Mouse (Mus musculus): Measurements from ENCODE around the gene Vps35. TPM values are rescaled to one million over a fixed set of nuclear protein-coding genes. Genes with fewer than 3 reads are reported as not detected.
A peak's percentile ranks its signal among the peaks of the same experiment; 100 is the strongest.

Vps35 gene
- polyA plus RNA-seq, 1 experiment from 2014 or later: 103 TPM

GRCm38 (mm10) chr8:85311743-85312142, 12.1 kb upstream of the Vps35 start:
- H3K4me1 ChIP-seq (replicated peaks): no peaks in the 10 kb centered on the region
- peaks cover 23% of the 10 kb centered on the region for H3K36me3 ChIP-seq
- no peak overlapping the region for H3K9ac ChIP-seq
- no peak for ATAC-seq (replicated peaks; ENCODE audit: insufficient number of reproducible peaks, insufficient read depth, low FRiP score, low read depth)
- H3K27me3 ChIP-seq: no peaks in the 10 kb centered on the region
- no peaks in the 10 kb centered on the region for H3K9me3 ChIP-seq (replicated peaks)
- H3K4me3 ChIP-seq: no peak overlapping the region
- H3K4me2 ChIP-seq: no peak overlapping the region
- no peak overlapping the region for H3K27ac ChIP-seq

GRCm38 (mm10) chr8:85308564-85308963, 9.0 kb upstream of the Vps35 start:
- no peak overlapping the region for H3K4me2 ChIP-seq
- no peak overlapping the region for H3K4me3 ChIP-seq
- no peak overlapping the region for H3K9ac ChIP-seq
- ATAC-seq (replicated peaks; ENCODE audit: insufficient number of reproducible peaks, insufficient read depth, low FRiP score, low read depth): no peak
- no peaks in the 10 kb centered on the region for H3K9me3 ChIP-seq (replicated peaks)
- no peaks in the 10 kb centered on the region for H3K4me1 ChIP-seq (replicated peaks)
- no peaks in the 10 kb centered on the region for H3K27me3 ChIP-seq
- WGBS: 95% methylated on average over 2 of the region's 2 CpGs
- peaks cover 52% of the 10 kb centered on the region for H3K36me3 ChIP-seq
- H3K27ac ChIP-seq: no peak overlapping the region

- Histone ChIP-seq H3K4me3 (no peak overlapping the region), H3K9ac (no peak overlapping the region), H3K9me3 (replicated peaks) (no peaks in the 10 kb centered on the region), H3K27ac (no peak overlapping the region), H3K36me3 (peaks cover 55% of the 10 kb centered on the region), H3K27me3 (no peaks in the 10 kb centered on the region), H3K4me1 (replicated peaks) (peaks cover 15% of the 10 kb centered on the region), H3K4me2 (no peak overlapping the region)
- ATAC-seq (replicated peaks; ENCODE audit: insufficient number of reproducible peaks, insufficient read depth, low FRiP score, low read depth): no peak
- WGBS: 76% methylated on average over 5 of the region's 5 CpGs
Measured at GRCm38 (mm10) chr8:85303531-85303930, 3.9 kb upstream of the Vps35 start.

- Histone ChIP-seq H3K9ac (no peak overlapping the region), H3K27me3 (no peaks in the 10 kb centered on the region), H3K36me3 (peaks cover 49% of the 10 kb centered on the region), H3K4me3 (no peak overlapping the region), H3K27ac (no peak overlapping the region), H3K4me2 (no peak overlapping the region), H3K4me1 (replicated peaks) (peaks cover 18% of the 10 kb centered on the region), H3K9me3 (replicated peaks) (no peaks in the 10 kb centered on the region)
- 87% methylated on average over 3 of the region's 3 CpGs for WGBS
- no peak for ATAC-seq (replicated peaks; ENCODE audit: insufficient number of reproducible peaks, insufficient read depth, low FRiP score, low read depth)
Measured at GRCm38 (mm10) chr8:85302931-85303330, 3.3 kb upstream of the Vps35 start.

GRCm38 (mm10) chr8:85301941-85302340, 2.3 kb upstream of the Vps35 start:
- peaks cover 40% of the 10 kb centered on the region for H3K36me3 ChIP-seq
- H3K9ac ChIP-seq: no peak overlapping the region
- H3K4me2 ChIP-seq: no peak overlapping the region
- H3K9me3 ChIP-seq (replicated peaks): no peaks in the 10 kb centered on the region
- ATAC-seq (replicated peaks; ENCODE audit: insufficient number of reproducible peaks, insufficient read depth, low FRiP score, low read depth): no peak
- H3K27ac ChIP-seq: no peak overlapping the region
- 27% methylated on average over 1 of the region's 1 CpGs for WGBS
- no peaks in the 10 kb centered on the region for H3K27me3 ChIP-seq
- H3K4me3 ChIP-seq: no peak overlapping the region
- H3K4me1 ChIP-seq (replicated peaks): peaks cover 23% of the 10 kb centered on the region

GRCm38 (mm10) chr8:85298600-85299433, 785 bp downstream of the Vps35 start:
- ATAC-seq (replicated peaks; ENCODE audit: insufficient number of reproducible peaks, insufficient read depth, low FRiP score, low read depth): peak; percentile 29; the same call in 1 of the 2 replicates
- peak overlapping the region; percentile 87 for H3K9ac ChIP-seq
- H3K27me3 ChIP-seq: no peaks in the 10 kb centered on the region
- peaks cover 23% of the 10 kb centered on the region for H3K4me1 ChIP-seq (replicated peaks)
- under 1% methylated on average over 53 of the region's 53 CpGs for WGBS
- peak overlapping the region; percentile 99 for H3K27ac ChIP-seq
- no peaks in the 10 kb centered on the region for H3K9me3 ChIP-seq (replicated peaks)
- peak overlapping the region; percentile 88 for H3K4me3 ChIP-seq
- H3K36me3 ChIP-seq: peaks cover 16% of the 10 kb centered on the region
- peak overlapping the region; percentile 82 for H3K4me2 ChIP-seq

GRCm38 (mm10) chr8:85286846-85287245, 12.8 kb downstream of the Vps35 start:
- H3K36me3 ChIP-seq: peaks cover 60% of the 10 kb centered on the region
- H3K27ac ChIP-seq: no peak overlapping the region
- H3K27me3 ChIP-seq: no peaks in the 10 kb centered on the region
- ATAC-seq (replicated peaks; ENCODE audit: insufficient number of reproducible peaks, insufficient read depth, low FRiP score, low read depth): no peak
- 81% methylated on average over 1 of the region's 1 CpGs for WGBS
- no peak overlapping the region for H3K9ac ChIP-seq
- no peaks in the 10 kb centered on the region for H3K4me1 ChIP-seq (replicated peaks)
- H3K4me2 ChIP-seq: no peak overlapping the region
- no peak overlapping the region for H3K4me3 ChIP-seq
- no peaks in the 10 kb centered on the region for H3K9me3 ChIP-seq (replicated peaks)

GRCm38 (mm10) chr8:85227297-85227696, 72.3 kb downstream of the Vps35 start:
- Histone ChIP-seq H3K27ac (no peak overlapping the region), H3K4me2 (no peak overlapping the region), H3K4me3 (no peak overlapping the region), H3K9me3 (replicated peaks) (no peaks in the 10 kb centered on the region), H3K36me3 (no peaks in the 10 kb centered on the region), H3K9ac (no peak overlapping the region), H3K27me3 (no peaks in the 10 kb centered on the region), H3K4me1 (replicated peaks) (no peaks in the 10 kb centered on the region)
- 55% methylated on average over 1 of the region's 1 CpGs for WGBS
- ATAC-seq (replicated peaks; ENCODE audit: insufficient number of reproducible peaks, insufficient read depth, low FRiP score, low read depth): no peak

- Histone ChIP-seq H3K4me1 (replicated peaks) (no peaks in the 10 kb centered on the region), H3K9ac (no peak within 1 kb of the TSS), H3K36me3 (no peaks in the 10 kb centered on the region), H3K4me2 (no peak within 1 kb of the TSS), H3K27me3 (no peaks in the 10 kb centered on the region), H3K4me3 (no peak within 1 kb of the TSS), H3K9me3 (replicated peaks) (no peaks in the 10 kb centered on the region), H3K27ac (no peak within 1 kb of the TSS)
- ATAC-seq (replicated peaks; ENCODE audit: insufficient number of reproducible peaks, insufficient read depth, low FRiP score, low read depth): no peak
- WGBS: 39% methylated on average over 1 of the region's 1 CpGs
Measured at GRCm38 (mm10) chr8:85225688-85226087, 73.9 kb downstream of the Vps35 start, which contains the start of gene Olfr371. Gene Olfr371 (plus strand): TSS chr8:85225988.

- Histone ChIP-seq H3K4me1 (replicated peaks) (no peaks in the 10 kb centered on the region), H3K27me3 (no peaks in the 10 kb centered on the region), H3K36me3 (no peaks in the 10 kb centered on the region), H3K4me2 (no peak overlapping the region), H3K9me3 (replicated peaks) (no peaks in the 10 kb centered on the region), H3K9ac (no peak overlapping the region), H3K4me3 (no peak overlapping the region), H3K27ac (peak overlapping the region; percentile 82)
- WGBS: 27% methylated on average over 6 of the region's 6 CpGs
- peak; percentile 88 for ATAC-seq (replicated peaks; ENCODE audit: insufficient number of reproducible peaks, insufficient read depth, low FRiP score, low read depth)
Measured at GRCm38 (mm10) chr8:85220992-85221391, 78.6 kb downstream of the Vps35 start.

GRCm38 (mm10) chr8:85220220-85220619, 79.4 kb downstream of the Vps35 start:
- H3K27me3 ChIP-seq: no peaks in the 10 kb centered on the region
- H3K27ac ChIP-seq: peak overlapping the region; percentile 53
- no peak overlapping the region for H3K4me3 ChIP-seq
- H3K36me3 ChIP-seq: no peaks in the 10 kb centered on the region
- no peak for ATAC-seq (replicated peaks; ENCODE audit: insufficient number of reproducible peaks, insufficient read depth, low FRiP score, low read depth)
- no peak overlapping the region for H3K4me2 ChIP-seq
- 66% methylated on average over 4 of the region's 4 CpGs for WGBS
- no peak overlapping the region for H3K9ac ChIP-seq
- H3K9me3 ChIP-seq (replicated peaks): no peaks in the 10 kb centered on the region
- H3K4me1 ChIP-seq (replicated peaks): no peaks in the 10 kb centered on the region
